Mouse (Mus musculus) cerebellum, adult 8-10 months (tissue): ENCODE measurements around the gene Gli1.
"Not testable (repeated sequence)": the region's sequence is repeated elsewhere in the genome, so short reads cannot be mapped to it uniquely, and the experiment has no call there.

Source experiments
- DNase-seq: peaks from one replicate; pipeline ENCODE4 v3.0.0; 2022

The Gli1 gene

DNA sequence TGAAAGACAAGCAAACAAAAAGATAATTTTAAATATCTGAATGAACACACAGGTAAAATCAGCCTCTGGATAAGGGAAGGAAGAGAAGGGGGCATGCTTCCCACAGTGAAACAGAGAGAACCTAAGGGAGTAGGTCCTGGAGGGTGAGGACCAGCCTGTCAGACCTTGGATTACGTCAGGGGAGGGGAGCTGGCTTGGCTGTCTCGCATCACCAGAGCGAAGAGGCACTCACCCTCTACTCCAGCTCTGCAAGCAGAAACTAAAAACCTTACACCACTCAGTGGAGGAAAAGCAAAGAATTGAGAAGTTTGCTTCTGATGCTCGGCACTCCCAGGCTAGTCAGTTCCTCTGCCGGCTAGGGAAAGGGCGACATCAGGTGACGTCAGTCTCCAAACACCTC lies 21.8 kb downstream of the Gli1 start:
- DNase-seq = no peak

DNA sequence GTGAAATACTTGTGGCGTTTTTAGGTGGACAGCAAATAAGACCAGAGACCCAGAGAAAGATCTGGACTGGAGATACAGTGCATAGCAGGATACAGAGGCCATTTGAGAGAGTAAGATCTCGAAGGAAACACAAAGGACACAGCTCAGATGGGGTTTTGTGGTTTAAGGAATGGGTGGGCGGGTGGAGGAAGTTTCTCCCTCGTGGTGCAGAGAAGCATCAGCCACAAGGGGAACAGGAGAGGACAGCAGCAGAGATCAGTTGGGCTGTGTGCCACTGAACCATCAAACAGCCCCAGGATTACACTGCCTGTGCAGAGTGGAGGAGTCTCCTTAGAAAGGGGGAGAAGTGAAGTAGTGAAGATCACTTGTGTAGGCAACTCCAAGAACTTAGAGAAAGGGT lies 23.8 kb downstream of the Gli1 start:
- DNase-seq = no peak

DNA sequence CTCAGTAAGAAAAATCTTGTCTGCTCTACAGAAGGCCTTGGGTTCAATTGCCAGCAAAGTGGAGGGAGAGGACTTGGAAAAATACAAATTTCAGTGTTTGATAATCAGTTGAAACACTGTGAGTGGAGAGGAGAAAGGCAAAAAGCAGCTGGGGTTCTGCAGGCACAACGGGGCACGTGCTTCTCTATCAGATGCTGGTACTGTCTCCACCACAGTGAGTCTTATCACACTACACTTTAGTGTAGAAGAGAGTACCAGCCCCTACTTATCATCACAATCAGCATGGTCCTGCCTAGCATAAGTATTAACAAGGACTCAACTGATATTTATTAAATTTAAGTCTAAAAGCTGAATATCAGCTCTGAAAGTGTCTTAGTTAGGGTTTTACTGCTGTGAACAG lies 24.5 kb downstream of the Gli1 start:
- DNase-seq = no peak

DNA sequence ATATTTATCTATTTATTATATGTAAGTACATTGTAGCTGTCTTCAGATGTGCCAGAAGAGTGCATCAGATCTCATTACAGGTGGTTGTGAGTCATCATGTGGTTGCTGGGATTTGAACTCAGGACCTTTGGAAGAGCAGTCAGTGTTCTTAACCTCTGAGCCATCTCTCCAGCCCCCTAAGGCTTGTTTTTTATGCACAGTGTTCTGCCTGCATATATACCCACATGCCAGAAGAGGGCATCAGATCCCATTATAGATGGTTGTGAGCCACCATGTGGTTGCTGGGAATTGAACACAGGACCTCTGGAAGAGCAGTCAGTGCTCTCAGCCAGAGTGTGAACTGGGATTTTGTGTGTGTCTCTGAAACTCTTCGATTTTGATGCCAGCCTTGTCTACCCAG lies 26.8 kb downstream of the Gli1 start:
- DNase-seq = not testable (repeated sequence)

DNA sequence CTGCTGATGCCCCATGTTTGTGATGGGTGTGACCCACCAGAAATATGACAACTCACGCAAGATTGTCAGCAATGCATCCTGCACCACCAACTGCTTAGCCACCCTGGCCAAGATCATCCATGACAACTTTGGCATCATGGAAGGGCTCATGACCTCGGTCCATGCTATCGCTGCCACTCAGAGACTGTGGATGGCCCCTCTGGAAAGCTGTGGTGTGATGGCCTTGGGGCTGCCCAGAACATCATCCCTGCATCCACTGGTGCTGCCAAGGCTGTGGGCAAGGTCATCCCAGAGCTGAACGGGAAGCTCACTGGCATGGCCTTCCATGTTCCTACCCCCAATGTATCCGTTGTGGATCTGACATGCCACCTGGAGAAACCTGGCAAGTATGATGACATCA lies 28.3 kb downstream of the Gli1 start:
- not testable (repeated sequence) for DNase-seq

DNA sequence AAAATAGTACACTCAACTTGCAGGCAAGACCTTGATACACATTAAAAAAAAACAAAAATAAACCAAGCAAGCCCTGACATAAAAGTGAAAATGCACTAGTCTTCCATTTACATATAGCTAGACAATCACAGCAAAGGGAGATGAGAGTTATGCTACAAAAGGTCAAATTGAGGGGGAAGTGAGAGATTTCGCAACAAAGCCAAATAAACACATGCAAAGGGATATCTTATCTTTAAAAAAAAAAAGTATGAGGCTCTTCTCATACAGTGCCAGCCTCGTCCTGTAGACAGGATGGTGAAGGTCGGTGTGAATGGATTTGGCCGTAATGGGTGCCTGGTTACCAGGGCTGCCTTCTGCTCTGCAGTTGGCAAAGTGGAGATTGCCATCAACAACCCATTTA lies 28.9 kb downstream of the Gli1 start:
- DNase-seq = no peak

DNA sequence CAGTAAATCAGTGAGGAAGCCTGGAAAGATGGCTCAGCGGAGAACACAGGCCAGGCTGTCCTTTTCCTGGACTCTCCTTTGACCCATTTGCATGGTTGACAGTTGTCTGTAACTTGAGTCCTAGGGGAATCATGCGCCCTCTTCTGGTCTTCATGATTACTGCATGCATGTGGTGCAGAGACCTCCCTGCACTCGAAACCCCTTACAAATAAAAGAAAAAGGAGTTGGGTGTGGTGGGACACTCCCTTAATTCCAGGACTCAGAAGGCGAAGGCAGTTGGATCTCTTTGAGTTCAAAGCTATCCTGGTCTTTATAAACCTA lies 29.5 kb downstream of the Gli1 start:
- peak; percentile 84 for DNase-seq

DNA sequence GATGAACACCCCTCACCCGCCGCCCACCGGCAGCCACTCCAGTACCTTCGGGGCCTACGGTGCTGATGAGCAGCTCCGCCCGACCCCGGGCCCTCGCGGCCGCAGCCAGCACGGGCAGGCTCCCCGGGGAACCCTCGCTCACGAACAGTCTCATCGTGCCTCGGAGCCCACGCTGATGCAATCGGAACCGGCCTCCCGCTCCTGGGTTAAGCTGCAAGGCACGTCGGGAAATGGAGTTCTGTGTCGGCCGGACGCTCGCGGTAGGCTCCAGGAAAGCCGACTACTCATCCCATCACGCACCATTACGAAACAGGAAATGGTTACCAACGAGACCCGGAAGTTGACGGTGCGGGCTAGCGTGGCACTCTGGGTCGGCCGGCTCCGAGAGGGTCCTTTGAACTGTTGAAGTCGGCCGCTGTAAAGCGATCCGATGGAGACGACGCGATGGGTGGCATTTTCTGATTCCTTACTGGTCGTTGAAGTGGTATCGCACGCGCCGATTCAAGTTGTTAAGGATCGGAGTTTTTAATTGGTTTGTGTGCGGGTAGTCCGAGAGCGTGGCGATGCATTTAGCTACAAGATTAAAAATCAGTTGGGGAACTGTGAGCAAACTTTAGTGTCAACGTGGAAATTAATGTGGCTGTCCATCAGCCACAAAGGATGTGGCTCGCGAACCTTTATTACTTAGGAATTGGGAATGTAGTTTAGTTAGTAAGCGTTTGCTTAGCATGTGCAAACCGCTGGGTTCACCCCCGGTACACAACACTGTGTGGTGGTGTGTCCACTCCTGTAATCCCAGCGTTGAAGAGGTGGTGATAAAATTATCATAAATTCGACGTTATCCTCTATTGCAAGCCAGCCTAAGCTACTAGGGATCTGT lies 30.1 kb downstream of the Gli1 start, which contains the start of gene Mars:
Mars (minus strand) TSS at position 311 of the 880 bp plus-strand sequence.
- peak; percentile 91 for DNase-seq

DNA sequence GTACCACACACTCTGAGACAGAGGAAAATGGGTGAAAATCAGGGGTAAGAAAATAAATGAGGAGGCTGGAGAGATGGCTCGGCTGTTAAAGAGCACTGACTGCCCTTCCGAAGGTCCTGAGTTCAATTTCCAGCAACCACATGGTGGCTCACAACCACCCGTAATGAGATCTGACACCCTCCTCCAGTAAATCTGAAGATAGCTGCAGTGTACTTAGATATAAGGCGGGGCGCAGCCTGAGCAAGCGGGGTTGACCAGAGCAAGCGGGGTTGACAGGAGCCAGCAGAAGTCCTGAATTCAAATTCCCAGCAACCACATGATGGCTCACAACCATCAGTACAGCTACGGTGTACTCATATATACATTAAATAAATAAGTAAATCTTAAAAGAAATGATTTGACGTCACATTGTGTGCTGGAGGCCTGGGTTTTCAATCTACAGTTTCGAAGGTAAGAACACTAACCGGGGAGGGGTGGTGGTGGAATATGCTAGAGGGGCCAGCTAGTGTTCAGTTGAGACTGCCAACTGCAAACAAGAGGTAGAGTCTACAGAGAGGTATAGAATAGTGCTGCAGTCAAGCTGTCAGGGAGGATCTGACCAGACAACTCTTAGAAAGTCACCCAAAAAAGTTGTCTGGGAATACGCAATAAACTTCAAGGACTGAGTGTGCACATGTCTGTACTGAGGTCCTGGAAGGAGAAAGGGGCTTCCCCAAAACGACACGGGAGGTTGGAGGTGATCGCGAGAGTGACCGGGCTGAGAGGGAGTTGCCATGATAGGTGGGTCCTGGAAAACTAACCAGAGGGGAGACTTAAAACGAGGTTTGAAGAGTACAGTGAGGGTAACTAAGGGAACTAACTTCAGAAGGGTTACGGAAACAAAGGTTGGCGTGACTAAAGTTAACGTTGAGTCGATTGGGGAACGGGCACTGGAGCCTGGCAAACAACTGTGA lies 31.0 kb downstream of the Gli1 start:
- no peak for DNase-seq

DNA sequence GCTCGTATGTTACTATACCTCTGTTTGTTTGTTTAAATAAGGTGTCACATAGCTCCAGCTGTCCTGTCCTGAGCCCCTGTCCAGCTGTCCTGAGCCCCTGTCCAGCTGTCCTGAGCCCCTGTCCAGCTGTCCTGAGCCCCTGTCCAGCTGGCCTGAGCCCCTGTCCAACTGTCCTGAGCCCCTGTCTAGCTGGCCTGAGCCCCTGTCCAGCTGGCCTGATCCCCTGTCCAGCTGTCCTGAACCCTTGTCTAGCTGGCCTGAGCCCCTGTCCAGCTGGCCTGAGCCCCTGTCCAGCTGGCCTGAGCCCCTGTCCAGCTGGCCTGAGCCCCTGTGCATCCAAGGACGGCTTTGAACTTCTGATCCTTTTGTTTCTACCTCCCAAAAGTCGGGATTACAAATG lies 32.6 kb downstream of the Gli1 start:
- DNase-seq = not testable (repeated sequence)

DNA sequence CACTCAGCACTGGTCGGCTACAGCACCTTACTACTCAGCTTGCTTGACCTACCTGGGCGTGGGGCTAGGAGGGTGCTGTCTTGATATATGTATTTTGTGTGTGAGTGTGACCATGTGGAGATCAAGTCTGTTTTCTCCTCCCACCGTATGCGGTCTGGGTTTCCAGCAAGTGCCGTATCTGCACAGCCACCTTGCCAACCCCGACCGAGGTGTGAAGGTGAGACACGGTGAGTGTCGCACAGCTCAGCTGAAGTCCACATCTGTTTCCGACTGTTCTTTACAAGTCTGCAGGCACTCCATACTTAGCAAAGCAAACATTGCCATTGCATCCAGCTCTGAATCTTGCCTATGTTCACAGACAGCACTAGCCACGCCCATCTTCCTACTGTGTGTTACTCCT lies 38.6 kb downstream of the Gli1 start:
- DNase-seq = no peak

DNA sequence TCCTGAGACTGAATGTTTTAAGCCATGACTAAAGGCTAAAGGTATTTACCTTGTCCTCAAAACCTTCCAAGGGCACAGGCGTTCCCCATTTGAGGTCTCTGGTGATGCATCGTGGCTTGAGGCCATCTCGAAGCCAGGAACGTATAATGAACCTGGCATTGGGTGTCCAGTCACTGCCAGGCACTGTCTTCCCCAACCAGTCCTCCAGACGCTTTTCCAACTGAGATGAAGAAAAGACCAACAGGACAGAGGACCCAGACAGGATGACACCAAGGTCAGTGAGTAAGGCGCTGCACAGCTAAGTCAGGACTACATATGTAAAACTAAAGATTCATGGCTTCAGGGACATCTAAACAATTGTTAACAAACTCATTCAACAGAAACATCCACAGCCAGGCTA lies 41.4 kb downstream of the Gli1 start:
- DNase-seq = no peak

DNA sequence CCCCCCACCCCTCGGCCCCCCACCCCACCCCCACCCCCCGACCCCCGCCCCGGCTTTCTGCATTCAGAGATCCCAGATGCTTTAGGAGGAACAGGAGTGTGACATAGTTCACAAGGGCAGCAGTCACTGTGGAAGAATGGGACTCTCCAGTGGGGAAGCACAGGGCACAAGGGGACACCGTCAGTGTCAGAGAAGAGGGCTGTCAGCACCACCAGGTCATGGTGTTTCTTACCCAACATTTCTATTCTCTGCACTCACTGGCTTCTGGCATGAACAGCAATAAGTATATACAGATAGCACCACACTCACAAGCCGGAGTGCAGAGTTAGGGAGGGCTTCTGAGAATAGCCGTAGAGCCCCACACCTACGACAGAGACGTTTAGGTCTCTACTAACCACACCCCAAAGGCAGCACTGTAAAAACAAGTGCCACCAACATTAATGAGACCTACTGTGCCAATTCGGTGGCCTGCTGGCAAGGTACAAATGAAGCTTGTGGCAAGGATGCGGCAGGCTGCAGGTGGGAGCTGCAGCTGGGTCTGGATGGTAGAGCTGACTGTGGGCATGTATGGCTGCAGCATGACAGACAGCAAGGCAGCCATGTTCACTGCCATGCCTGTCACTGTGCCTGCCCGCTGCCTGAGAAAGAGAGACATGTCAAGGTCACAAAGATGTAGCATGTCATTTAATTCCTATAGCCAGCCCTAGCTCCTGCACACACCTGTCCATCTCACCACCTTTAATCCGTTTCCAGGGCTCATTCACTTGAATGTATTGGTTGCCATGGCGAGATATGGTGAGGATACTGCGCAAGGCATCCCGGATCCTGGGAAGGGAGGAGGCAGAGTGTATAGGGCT lies 44.5 kb downstream of the Gli1 start:
- no peak for DNase-seq

DNA sequence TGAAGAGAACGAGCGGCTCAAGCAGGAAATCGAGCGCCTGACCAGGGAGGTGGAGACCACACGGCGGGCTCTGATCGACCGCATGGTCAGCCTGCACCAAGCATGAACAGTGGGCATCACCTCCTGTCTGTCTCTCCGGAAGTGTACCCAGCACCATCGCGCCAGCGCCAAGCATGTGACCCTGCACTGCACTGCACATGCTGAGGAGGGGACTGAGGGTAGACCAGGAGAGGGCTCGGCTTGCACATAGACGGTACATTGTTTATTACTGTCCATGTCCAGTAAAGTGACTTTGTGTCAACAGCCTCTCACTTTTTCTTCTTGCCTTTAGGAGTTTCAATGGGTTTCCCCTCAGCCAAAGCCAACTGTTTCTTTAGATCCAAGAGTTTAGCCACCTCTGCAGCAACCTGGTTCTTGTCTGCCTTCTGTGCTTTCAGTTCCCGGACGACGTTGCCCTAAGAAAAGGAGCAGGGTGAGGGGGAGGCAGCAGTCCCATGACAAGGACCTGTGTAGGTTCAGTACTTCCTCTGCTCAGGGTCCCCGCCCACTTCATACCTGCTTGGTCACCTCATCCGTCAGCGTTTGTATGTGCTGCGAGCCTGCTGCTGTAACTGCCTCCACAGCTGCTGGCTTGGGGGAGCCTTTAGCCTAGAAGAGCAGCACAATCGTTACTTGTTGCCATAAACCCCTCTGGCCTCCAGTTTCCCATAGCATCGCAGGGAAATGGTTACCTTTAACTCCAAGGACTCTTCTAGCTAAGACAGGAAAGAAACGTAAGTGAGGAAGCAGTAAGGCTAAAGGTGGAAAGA lies 45.6 kb downstream of the Gli1 start:
- DNase-seq = no peak

DNA sequence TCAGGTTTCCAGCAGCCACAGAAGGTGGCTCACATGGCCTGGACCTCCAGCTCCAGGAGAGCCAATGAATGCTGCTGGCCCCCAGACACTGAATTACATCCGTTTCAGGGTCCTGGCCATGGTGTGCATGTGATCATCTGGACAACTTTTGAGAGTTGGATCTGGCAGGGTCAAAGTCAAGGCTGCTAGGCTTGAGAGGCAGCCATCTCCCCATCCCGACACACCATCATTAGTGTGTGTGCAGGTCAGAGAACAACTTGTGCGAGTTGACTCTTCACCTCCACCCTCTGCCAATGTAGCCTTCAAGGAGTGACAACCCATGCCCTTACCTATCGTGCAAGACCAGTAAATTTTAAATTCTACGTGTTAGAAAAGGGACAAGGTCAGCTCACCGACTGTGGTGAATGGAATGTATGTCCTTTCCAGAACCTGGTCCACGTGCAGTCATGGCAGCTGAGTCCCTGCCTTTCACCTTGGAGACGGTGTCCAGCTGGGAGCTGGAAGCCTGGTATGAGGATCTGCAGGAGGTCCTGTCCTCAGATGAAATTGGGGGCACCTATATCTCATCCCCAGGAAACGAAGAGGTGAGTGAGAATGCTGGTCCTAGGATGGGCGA lies 46.8 kb downstream of the Gli1 start:
- no peak for DNase-seq

DNA sequence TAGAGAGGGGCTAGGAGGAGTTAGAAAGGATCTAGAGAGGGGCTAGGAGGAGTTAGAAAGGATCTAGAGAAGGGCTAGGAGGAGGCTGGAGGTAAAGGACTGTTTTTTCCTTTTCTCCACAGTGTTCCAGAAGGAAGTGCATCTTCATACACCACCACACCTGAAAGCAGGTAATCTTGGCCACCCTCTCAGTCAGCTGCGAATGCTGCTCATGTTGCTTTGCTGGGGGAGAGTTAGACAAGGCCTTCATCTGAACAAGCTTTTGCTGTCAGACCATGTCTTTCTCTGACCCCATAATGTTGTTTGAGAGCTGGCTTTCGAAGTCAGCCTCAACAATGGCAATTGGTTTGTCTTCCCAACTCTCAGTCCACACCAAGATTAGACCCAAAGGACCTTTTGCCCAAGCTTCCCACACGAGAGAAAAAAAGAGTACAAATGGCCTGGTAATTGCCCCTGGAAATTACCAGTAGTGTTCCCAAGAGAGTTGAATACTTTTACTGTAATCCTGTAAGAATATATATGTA lies 48.1 kb downstream of the Gli1 start:
- no peak for DNase-seq

DNA sequence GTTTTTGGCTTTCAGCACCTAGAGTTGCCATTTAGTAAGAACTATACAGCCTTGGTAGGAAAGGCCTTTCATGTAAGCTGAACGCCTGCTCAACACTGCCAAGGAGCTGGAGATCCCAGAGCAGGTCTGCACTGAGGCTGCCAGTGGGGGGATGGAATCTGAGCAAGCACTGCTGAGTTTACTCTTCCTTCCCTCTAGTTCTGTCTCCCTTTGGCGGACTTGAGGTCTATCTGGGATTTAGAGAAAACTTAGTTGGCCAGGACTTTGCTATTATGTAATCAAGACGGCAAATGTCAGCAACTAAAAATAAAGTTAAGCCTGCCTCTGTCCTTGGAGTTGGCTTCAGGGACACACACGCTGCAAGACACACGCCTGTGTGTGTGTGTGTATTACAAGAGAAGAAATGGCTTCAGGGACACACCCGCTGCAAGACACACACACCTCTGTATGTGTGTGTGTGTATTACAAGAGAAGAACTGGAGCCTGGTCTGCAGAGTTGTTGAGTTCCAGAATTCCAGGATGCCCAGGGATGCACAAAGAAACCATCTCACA lies 48.7 kb downstream of the Gli1 start:
- no peak for DNase-seq

DNA sequence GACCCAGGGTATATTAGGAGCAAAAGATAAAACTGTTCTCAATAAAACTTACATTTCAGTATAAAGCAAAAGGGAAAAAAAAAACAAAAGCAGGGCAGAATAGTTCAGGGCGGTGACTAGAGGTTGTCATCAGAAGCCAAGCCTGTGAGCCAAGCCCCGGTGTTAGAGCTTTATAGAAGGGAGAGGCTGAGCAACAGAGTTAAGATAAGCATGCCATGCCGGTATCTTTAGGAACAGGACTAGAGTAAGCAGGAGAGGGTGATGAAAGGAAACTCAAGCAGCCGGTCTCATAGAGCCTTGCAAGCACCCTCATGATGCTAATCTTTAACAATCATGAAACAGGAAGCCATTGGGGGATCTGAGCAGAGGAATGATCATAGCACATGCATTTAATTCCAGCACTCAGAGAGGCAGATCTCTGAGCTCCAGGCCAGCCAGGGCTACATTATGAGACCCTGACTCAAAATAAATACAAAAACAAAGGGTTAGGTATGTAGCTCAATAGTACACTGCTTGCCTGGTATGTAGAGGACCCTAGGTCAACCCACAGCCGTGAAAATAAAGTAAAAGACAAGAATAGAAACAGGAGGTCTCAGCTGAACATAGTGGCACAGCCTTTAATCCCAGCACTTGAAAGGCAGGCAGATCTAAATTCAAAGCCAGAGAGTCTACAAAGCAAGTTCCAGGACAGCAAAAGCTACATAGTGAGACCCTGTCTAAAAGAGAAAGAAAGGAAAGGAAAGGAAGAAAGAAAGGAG lies 49.7 kb downstream of the Gli1 start:
- DNase-seq = no peak

DNA sequence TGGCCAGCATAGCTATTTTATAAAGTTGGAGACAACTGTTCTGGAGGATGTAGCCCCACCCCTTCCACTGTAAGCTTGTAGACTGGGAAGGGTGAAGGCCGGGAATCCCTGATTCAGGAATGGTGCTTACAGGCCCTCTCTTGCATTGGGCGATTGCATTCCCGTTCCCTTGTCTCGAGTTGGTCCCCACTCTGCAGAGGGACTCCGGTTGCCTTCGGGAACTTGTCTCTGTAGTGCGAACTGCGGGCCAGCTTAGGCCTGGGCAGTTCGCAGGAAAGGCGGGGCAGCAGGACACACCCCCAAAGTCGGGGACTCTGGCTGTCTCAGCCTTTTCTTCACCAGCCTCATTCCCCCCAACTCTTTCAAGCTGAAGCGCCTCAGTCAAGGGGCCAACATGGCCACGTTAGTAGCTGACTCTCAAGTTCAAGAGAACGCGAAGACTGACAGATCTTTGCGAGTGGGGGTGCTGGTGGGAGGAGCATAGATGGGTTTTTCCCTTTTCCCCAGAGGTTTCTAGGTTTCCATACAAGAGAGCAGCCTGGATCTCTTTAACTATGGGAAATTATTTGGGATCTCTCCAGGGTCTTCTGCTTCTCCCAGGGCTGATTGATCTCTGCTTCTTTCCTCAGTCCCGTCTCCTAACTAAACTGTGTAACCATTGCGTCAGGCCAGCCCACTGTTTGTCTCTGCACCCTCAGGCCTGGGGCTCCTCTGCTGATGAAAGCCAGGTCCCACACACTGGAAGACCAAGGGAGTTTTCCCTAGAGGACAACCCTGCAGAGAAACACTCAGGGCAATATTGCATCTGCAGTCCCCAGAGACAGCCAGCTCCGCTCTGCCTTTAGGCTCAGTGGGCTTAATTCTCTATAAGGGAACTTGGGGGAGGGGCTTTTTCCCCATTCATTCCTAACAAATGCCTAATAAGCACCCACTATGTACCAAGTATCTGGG lies 50.6 kb downstream of the Gli1 start:
- DNase-seq = peak; percentile 40
